Mouse (Mus musculus) layer of hippocampus, postnatal 36 days (tissue): ENCODE measurements around the gene Hlf. TPM values are rescaled to one million over a fixed set of nuclear protein-coding genes. Genes with fewer than 3 reads are reported as not detected.

Experiments used
- DNase-seq, 2 experiments: peaks; one replicate each; pipeline ENCODE4 v3.0.0; 2022
- total RNA-seq, 2 experiments: library from RNA; stranded (reverse); gene quantifications; 2 replicates each; pipeline ENCODE4 v1.2.3; 2021

Gene Hlf
- total RNA-seq, 2 experiments from 2014 or later = 81.2 to 96.8 TPM

DNA sequence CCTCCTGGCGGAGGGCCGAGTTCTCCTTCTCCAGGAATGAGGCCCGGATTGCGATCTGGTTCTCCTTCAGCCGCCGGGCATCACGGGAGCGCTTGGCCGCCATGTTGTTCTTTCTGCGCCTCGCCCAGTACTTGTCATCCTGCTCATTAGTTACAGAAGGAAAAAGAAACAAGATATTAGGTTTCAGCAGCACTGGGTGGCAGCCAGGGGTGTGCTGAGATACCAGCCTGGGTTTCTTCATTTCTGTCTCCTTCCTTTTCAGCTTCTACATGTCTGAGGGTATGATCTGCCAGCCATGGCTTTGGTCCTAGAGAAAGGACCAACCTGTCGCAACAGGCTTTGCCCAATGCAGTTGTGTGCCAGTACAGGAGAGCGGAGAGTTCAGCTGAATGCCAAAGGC, 49.9 kb downstream of the Hlf start:
- no peak for DNase-seq

DNA sequence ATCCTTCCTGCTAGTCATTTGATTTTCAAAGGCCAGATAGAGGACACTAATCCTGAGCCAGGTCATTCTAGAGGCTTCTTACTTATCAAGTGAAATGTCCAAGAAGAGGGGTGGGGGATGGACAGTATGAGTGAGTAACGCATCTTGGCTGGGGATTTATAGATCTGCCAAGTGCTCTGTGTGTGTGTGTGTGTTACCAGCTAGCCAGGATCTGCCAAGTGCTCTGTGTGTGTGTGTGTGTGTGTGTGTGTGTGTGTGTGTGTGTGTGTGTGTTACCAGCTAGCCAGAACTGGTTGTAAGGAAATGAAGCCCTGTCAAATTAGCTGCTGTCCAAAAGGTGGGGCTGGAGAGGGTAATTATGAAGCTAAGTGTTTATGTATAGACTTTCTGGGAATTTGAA, 55.9 kb downstream of the Hlf start:
- no peak for DNase-seq

DNA sequence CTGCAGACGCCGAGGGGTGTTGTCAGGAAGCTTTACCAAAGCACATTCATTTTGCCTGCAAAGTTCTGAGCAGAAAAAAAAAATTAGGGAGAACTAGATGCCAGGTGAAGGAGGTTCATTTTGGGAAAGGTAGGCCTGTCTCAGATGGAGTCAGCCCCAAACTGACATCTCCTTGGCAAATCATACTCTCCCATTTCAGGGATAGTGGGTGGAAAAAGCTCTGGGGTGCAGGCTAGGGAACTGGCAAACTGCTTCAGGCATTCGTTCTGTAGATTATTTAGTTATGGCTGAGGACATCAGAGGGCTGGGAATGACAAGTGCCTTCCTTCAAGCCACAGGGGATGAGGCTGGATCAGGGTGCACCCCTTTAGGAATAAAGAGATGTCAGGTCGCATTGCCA, 58.0 kb downstream of the Hlf start:
- no peak for DNase-seq

DNA sequence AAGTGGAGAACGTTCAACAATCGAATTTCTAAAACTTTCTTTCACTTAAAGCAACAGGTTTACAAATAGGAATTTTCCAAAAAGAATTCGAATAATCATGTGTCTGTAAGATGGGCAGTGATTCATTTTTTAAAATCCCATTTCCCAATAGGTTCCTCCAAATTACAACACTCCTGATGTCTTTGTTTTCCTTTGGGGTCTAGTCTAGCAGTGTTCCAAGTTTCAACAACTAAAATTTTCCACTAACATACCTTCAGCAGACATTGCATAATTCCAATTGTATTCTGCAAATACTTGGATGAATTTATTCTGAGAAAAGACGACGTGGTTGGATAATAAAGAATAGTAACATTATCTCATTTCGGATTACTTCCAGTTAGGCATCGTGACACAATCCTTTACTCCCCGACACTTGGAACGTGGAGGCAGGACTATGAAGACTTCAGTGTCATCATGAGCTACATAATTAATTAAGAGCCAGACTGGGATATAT, 60.4 kb downstream of the Hlf start:
- DNase-seq = no peak

DNA sequence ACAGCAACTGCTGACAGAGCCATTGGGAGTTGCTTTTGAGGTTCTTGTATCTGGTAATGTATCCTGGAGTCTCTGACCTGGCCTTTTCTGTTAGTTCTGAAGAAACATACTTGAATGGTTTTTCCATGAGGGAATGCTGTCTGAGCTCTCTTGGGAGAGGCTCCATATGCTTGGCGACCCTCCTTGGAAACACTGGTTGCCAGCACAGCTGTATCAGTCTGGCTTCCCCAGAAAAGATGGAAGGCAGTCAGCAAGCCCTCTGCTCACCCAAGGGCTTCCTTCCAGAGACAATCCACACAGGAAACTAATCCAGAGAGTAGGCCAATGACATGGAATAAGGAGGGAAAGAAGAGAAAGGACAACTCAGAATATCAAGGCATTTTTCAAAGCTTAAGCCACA, 63.9 kb downstream of the Hlf start:
- no peak for DNase-seq

DNA sequence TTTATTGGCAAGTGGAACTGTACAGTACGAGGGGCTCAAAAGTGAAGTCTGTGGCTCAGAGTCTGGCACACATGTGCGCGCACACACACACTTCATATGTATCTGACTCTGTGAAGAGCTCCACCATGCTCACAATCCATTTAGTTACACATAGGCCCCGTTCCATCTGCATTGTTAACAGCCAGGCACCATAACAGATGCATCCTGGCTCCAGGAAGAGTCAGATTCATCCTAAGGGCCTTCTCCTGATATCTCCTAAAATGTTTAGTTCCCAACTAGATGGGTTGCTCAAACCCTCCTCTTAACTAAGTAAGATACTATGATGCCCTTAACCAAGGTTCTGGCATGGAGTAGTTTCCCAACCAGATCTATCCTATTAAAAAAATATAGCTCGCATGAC, 64.5 kb downstream of the Hlf start:
- no peak for DNase-seq

DNA sequence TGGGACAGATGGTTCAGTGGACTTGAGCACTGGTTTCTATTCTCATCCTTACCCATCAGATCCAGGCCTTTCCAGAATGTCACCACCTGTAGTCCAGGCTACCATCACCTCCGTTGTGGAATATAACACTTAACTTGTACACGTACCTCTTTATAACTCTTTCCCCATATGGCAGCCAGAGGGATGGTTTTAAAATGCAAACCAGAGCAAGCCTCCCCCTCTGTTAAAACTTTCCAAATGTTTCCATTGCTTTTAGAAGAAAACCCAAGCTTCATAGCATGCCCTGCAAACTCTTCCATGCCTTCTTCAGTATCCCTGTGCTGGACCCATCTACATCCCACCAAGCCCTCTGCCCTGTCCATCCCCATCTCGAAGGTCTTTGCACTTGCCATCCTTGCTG, 66.1 kb downstream of the Hlf start:
- no peak for DNase-seq

DNA sequence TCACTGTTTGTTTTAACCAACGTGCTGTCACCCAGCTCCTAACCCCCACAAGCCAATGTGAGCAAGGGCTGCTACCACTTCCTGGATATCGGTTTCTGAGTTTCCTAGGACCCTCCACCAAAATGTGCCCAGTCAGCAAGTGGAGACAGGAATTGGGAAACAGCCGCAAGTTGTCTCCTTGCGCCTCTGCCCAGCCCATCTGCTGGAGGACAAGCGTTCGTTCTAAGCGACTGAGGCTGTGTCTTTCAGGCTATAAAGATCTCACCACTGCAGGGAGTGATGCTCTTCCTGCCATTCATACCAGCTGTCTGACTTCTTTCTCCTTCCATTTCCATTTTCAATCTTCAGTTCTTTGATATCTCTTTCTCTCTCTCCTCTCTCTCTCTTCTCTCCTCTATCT, 69.8 kb downstream of the Hlf start:
- no peak for DNase-seq

DNA sequence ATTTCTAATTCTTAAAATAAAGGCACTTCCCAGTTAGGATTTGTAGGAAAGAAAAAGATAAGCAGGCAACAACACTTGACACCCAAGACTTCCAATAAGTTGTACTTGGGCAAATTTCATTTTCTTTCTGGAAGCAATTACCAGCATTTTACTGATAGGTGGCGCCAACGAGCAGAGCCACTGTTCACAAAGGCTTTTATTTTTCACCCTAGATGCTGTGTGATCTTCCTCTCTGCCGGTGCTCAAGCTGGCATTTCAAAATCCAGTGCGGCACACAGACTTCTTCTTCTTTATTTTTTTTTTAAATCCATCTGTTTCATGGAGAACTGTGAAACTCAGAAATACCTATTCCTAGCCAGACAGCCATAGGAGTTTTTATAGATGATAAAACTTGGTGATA, 73.2 kb downstream of the Hlf start:
- peak; percentile 37 to 50 for DNase-seq

DNA sequence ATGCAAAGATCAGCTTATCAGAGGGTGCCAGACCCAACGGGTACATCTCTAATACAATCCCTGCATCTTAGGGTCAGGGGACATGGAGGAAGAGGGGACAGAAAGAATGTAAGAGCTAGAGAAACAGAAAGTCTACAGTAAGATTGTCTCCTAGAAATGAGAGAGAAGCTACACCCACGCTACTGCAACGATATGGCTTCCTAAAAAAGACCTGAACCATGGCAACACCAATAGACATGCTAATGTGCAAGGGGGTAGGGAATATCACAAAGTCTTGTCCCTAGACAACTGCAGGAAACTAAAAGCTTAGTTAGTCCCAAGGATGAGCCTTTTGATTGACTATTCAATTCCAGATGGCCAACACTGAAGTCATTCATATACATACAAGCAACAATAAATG, 76.1 kb downstream of the Hlf start:
- no peak for DNase-seq

DNA sequence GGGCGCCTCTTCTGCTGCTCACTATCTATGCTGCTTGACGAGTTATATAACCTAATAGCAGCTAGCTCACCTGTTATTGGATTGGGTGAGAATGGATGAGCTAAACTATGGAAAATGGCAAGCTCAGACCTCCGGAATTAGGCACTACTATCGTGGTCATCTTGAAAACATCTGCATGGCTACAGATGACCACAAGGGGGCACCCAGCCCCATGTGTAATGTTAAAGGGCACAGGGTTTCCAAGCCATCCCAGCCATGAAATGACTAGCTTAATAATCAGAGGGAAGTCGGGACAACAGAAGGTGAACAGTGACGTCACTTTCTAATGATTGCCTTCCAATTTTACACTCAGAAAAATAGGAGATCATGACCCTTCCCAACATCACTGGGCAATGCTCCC, 83.7 kb downstream of the Hlf start:
- peak in 1 of 2 experiments; percentile 15 for DNase-seq

DNA sequence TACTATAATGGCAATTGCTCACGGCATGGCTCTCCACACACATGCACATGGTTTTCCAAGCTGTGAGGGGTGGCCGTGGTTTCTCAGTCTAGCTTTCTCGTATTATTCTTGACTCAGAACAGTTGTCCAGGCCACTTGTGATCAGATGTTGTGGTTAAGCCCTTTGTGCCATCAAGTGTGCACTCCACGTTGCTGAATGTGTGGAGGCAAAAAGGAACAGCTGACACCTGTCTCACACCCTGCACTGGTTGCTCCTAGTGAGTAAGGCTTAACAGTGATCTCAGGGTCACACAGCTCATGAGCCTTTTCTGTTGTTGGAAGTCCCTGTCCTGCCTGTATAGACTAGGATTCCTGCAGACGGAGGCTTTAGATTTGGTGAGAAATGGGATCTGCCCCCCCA, 84.6 kb downstream of the Hlf start:
- no peak for DNase-seq

DNA sequence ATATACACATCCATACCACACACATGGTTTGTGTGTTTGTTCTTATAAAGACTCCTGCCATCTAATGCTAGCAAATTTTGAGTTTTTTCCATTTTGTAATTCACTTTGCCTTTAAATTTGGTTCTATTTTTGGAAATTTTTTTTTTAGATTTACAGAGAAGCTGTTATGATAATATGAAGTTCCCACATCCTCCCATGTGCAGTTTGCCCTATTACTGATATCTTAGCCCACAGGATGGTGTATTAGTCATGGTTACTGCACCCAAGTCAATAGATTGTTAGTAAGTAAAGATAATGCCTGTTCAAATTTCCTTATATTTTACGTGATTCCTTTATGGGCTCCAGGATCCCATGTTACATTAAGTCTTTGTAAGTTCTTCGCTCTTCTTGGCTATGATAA, 96.1 kb downstream of the Hlf start:
- no peak for DNase-seq

DNA sequence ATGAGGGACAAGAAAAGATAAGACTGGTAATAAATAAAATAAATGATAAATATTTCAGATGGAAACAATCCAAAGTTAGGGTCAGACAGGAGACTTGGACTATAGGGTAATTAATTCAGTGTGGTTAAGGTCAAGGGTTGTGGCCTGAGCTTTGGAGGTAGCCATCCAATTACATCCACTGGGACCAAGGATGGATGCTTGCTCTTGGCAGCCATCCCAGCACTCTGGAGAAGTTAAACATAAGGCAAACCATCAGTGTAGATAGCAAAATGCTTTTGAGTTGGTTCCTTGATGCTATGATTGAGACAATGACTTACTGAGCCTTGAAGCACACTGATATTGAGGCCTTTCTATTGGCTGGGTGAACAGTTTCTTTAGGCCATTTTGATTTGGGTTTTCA, 97.9 kb downstream of the Hlf start:
- DNase-seq = no peak

DNA sequence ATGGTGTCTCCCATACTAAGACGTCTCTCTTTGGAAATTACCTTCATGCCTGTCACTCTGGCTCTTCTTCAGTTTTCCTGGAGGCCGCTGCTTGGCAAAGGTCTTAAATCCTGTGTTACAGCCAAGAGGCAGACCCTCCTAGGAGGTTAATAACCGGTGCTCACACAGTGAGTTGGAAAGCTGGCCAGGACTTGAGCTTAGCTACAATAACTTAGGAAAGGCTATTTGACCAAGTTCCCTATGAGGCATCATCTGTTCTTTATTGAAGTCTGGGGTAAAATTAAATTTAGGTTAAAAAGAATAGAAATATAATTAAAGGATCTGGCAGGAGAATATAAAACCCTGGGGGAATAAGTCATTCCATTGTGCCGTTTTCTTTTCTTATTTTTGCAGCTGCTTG, 99.5 kb downstream of the Hlf start:
- DNase-seq = no peak

DNA sequence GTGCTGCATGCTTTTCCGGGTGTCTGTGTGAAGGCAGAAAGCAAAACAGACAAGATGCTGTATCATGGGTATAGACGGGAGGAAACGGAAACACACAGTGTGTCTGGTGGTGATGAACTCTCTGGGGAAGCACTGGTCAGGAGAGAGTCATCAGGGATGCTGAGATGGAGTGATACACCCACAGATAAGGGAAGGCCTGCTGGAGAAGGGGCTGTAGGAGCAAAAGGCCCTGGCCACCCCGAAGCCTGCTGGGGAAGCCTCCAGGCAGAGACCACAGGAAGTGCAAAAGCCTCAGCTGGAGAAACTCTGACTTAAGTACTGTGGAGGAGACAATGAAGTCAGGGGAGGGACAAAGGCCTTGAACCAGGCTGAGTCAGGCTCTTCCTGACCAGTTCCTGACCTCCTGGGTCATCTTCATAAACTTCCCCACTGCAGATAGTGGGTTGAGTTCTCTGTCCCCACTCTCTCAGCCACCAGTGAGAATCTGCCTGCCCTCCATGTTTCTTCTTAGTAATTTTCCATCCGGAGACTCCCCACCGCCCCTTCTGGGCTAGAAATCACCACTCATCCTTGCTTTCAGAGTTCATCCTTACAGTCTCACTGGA, 104.0 kb downstream of the Hlf start:
- DNase-seq = no peak

Other genes with a start within 250 kb of the Hlf start
- 1 to 10 TPM; 7.1 to 7.8 TPM for gene Gm45716, start 203.2 kb downstream of the Hlf start, total RNA-seq
- gene Mmd, start 141.4 kb downstream of the Hlf start, total RNA-seq = 100 to 1,000 TPM; 370 to 409 TPM
- 10 to 100 TPM; 14.6 to 15.1 TPM for gene Stxbp4, start 247.2 kb upstream of the Hlf start, total RNA-seq
- 10 to 100 TPM; 25.5 to 27.5 TPM for gene Cox11, start 247.3 kb upstream of the Hlf start, total RNA-seq